Mouse (Mus musculus): Measurements from ENCODE around the gene Mphosph9.

- TF ChIP-seq CTCF (IDR thresholded peaks at IDR 0.05; ENCODE audit: control insufficient read depth, insufficient read depth, low read length) (no peak), POLR2A (IDR thresholded peaks at IDR 0.05; ENCODE audit: borderline replicate concordance, control insufficient read depth, low read depth, low read length) (no peak)
Measured at GRCm38 (mm10) chr5:124258026-124258425, 69.7 kb downstream of the Mphosph9 start.

Measured in bone marrow, adult 2 months (tissue).